Mouse (Mus musculus) hindbrain, embryonic 16.5 days (tissue): ENCODE data around the gene Cdca5. TPM values are rescaled to one million over a fixed set of nuclear protein-coding genes. Genes with fewer than 3 reads are reported as not detected.

Source experiments
- ATAC-seq: fragments of 200-750 bp; cut with Nextera tagmentation; 2 replicates; pipeline ENCODE4 v1.8.0; 2017; ENCODE audit warnings: moderate TSS enrichment, moderate library complexity
- H3K27ac ChIP-seq: fragments of 300-500 bp; sonication (generic); 2 replicates; pipeline ENCODE4 v1.5.1; 2014; ENCODE audit warnings: low read depth, mild to moderate bottlenecking, control low read depth, low read length, moderate library complexity
- H3K27me3 ChIP-seq: fragments of 300-500 bp; sonication (generic); replicated peaks from 2 replicates; pipeline ENCODE4 v1.6.1; 2014; ENCODE audit warnings: low read length; ENCODE audit not compliant: control insufficient read depth, insufficient read depth
- H3K36me3 ChIP-seq: fragments of 300-500 bp; sonication (generic); 2 replicates; pipeline ENCODE4 v1.6.1; 2014; ENCODE audit warnings: mild to moderate bottlenecking, low read length, moderate library complexity, mixed read lengths; ENCODE audit not compliant: control insufficient read depth, insufficient read depth
- H3K4me1 ChIP-seq: fragments of 300-500 bp; sonication (generic); 2 replicates; pipeline ENCODE4 v1.6.1; 2014; ENCODE audit warnings: low read depth, low read length; ENCODE audit not compliant: control insufficient read depth, insufficient read depth
- H3K4me2 ChIP-seq: fragments of 300-500 bp; sonication (generic); 2 replicates; pipeline ENCODE4 v1.6.1; 2014; ENCODE audit warnings: mild to moderate bottlenecking, low read length, control low read depth, moderate library complexity
- H3K4me3 ChIP-seq: fragments of 300-500 bp; sonication (generic); 2 replicates; pipeline ENCODE4 v1.5.1; 2014; ENCODE audit warnings: mild to moderate bottlenecking, low read length, control low read depth, moderate library complexity
- H3K9ac ChIP-seq: fragments of 300-500 bp; sonication (generic); 2 replicates; pipeline ENCODE4 v1.6.1; 2014; ENCODE audit warnings: low read depth, mild to moderate bottlenecking, control low read depth, low read length, moderate library complexity
- H3K9me3 ChIP-seq: fragments of 300-500 bp; sonication (generic); 2 replicates; pipeline ENCODE4 v1.6.1; 2014; ENCODE audit warnings: mild to moderate bottlenecking, low read length, moderate library complexity; ENCODE audit not compliant: control insufficient read depth
- WGBS: fragments of 180-500 bp; shearing (Covaris S2); extraction: QIAGEN DNeasy Blood & Tissue Kit; methylation state at CpG from one replicate; pipeline ENCODE4 v1.1.7; 2014; 5-methylcytosine and 5-hydroxymethylcytosine counted together
- polyA plus RNA-seq: library from polyadenylated mRNA; unstranded; fragments of >200 nt; fragmentation: Nextera tagmentation; extraction: Ambion mirVana; gene quantifications from 2 replicates; pipeline ENCODE4 v1.2.1, GENCODE M21; 2015

Cdca5 gene
- polyA plus RNA-seq, 1 experiment from 2014 or later = 6.8 TPM

GRCm38 (mm10) chr19:6058513-6058912 is 26.3 kb upstream of the Cdca5 start:
- H3K27me3 ChIP-seq = no peaks in the 10 kb centered on the region
- H3K36me3 ChIP-seq = peaks cover 15% of the 10 kb centered on the region
- 34% methylated on average over 5 of the region's 5 CpGs for WGBS
- H3K4me2 ChIP-seq = peak overlapping the region; percentile 90
- H3K9ac ChIP-seq = peak overlapping the region; percentile 89
- H3K4me1 ChIP-seq = peaks cover 34% of the 10 kb centered on the region
- H3K27ac ChIP-seq = no peak overlapping the region
- H3K4me3 ChIP-seq = peak overlapping the region; percentile 63
- no peaks in the 10 kb centered on the region for H3K9me3 ChIP-seq
- no peak for ATAC-seq

- Histone ChIP-seq H3K4me1 (peaks cover 39% of the 10 kb centered on the region), H3K27ac (no peak overlapping the region), H3K36me3 (peaks cover 10% of the 10 kb centered on the region; the same call in 1 of the 2 replicates), H3K4me2 (peak overlapping the region; percentile 90), H3K9me3 (no peaks in the 10 kb centered on the region), H3K4me3 (no peak overlapping the region; the same call in 1 of the 2 replicates), H3K27me3 (no peaks in the 10 kb centered on the region), H3K9ac (no peak overlapping the region; the same call in 1 of the 2 replicates)
- no peak for ATAC-seq
- 91% methylated on average over 5 of the region's 5 CpGs for WGBS
Measured at GRCm38 (mm10) chr19:6058966-6059365, 25.8 kb upstream of the Cdca5 start.

GRCm38 (mm10) chr19:6061021-6061533 is 23.7 kb upstream of the Cdca5 start, which contains the start of gene Znhit2:
Gene Znhit2, plus strand, starts transcription at chr19:6061192.
- no peaks in the 10 kb centered on the region for H3K36me3 ChIP-seq
- peak; percentile 73 for ATAC-seq
- no peaks in the 10 kb centered on the region for H3K27me3 ChIP-seq
- H3K4me2 ChIP-seq = peak within 1 kb of the TSS; percentile 100
- WGBS = under 1% methylated on average over 54 of the region's 58 CpGs
- peak within 1 kb of the TSS; percentile 71 for H3K4me3 ChIP-seq
- H3K27ac ChIP-seq = peak within 1 kb of the TSS; percentile 87
- peak within 1 kb of the TSS; percentile 87 for H3K9ac ChIP-seq
- H3K4me1 ChIP-seq = peaks cover 44% of the 10 kb centered on the region
- no peaks in the 10 kb centered on the region for H3K9me3 ChIP-seq

GRCm38 (mm10) chr19:6061641-6062302 is 23.0 kb upstream of the Cdca5 start:
- H3K4me2 ChIP-seq = peak overlapping the region; percentile 100
- WGBS = 2% methylated on average over 37 of the region's 44 CpGs
- peak overlapping the region; percentile 71 for H3K4me3 ChIP-seq
- H3K36me3 ChIP-seq = no peaks in the 10 kb centered on the region
- peak overlapping the region; percentile 87 for H3K27ac ChIP-seq
- H3K9ac ChIP-seq = peak overlapping the region; percentile 87
- H3K9me3 ChIP-seq = no peaks in the 10 kb centered on the region
- peaks cover 44% of the 10 kb centered on the region for H3K4me1 ChIP-seq
- no peaks in the 10 kb centered on the region for H3K27me3 ChIP-seq
- ATAC-seq = peak; percentile 9; the same call in 1 of the 2 replicates

- Histone ChIP-seq H3K27me3 (no peaks in the 10 kb centered on the region), H3K27ac (no peak overlapping the region), H3K4me1 (peaks cover 42% of the 10 kb centered on the region), H3K9ac (peak overlapping the region; percentile 87), H3K9me3 (no peaks in the 10 kb centered on the region), H3K36me3 (no peaks in the 10 kb centered on the region), H3K4me2 (peak overlapping the region; percentile 100), H3K4me3 (peak overlapping the region; percentile 71)
- no peak for ATAC-seq
- 74% methylated on average over 5 of the region's 5 CpGs for WGBS
Measured at GRCm38 (mm10) chr19:6062418-6062817, 22.4 kb upstream of the Cdca5 start.

- Histone ChIP-seq H3K4me2 (peak overlapping the region; percentile 100; the same call in 1 of the 2 replicates), H3K27ac (no peak overlapping the region), H3K9me3 (no peaks in the 10 kb centered on the region), H3K9ac (no peak overlapping the region), H3K4me1 (peaks cover 44% of the 10 kb centered on the region), H3K4me3 (no peak overlapping the region), H3K36me3 (no peaks in the 10 kb centered on the region), H3K27me3 (no peaks in the 10 kb centered on the region)
- no peak for ATAC-seq
- WGBS = 97% methylated on average over 6 of the region's 6 CpGs
Measured at GRCm38 (mm10) chr19:6063081-6063480, 21.7 kb upstream of the Cdca5 start.

GRCm38 (mm10) chr19:6066571-6066970 is 18.2 kb upstream of the Cdca5 start:
- Histone ChIP-seq H3K27me3 (no peaks in the 10 kb centered on the region), H3K9ac (peak overlapping the region; percentile 79), H3K27ac (peak overlapping the region; percentile 92), H3K4me2 (peak overlapping the region; percentile 89), H3K9me3 (no peaks in the 10 kb centered on the region), H3K4me1 (peaks cover 39% of the 10 kb centered on the region), H3K4me3 (peak overlapping the region; percentile 62), H3K36me3 (peaks cover 19% of the 10 kb centered on the region)
- 37% methylated on average over 5 of the region's 5 CpGs for WGBS
- ATAC-seq = peak; percentile 4; the same call in 1 of the 2 replicates

GRCm38 (mm10) chr19:6067011-6067723 is 17.6 kb upstream of the Cdca5 start:
- no peaks in the 10 kb centered on the region for H3K27me3 ChIP-seq
- H3K9me3 ChIP-seq = no peaks in the 10 kb centered on the region
- peak overlapping the region; percentile 79 for H3K9ac ChIP-seq
- ATAC-seq = peak; percentile 66
- H3K4me1 ChIP-seq = peaks cover 34% of the 10 kb centered on the region
- H3K4me3 ChIP-seq = peak overlapping the region; percentile 62
- peak overlapping the region; percentile 92 for H3K27ac ChIP-seq
- WGBS = under 1% methylated on average over 30 of the region's 30 CpGs
- H3K4me2 ChIP-seq = peak overlapping the region; percentile 89
- H3K36me3 ChIP-seq = peaks cover 19% of the 10 kb centered on the region
